Mouse (Mus musculus): ENCODE results near the gene Ckb. TPM values are rescaled to one million over a fixed set of nuclear protein-coding genes. Genes with fewer than 3 reads are reported as not detected.

Ckb gene
- total and polyA plus RNA-seq, 3 experiments, result 0.08 TPM; not detected in 2

- Histone ChIP-seq H3K9ac (ENCODE audit: control insufficient read depth, low read depth, low read length, poor library complexity, severe bottlenecking) (no peak overlapping the region), H3K9me3 (replicated peaks; ENCODE audit: insufficient read depth, low read length) (no peaks in the 10 kb centered on the region), H3K36me3 (ENCODE audit: control insufficient read depth in 1 of 2, insufficient read depth in 2 of 2, low read length in 2 of 2) (no peaks in the 10 kb centered on the region), H3K4me1 (ENCODE audit: control insufficient read depth in 1 of 2, insufficient read depth in 2 of 2, low read length in 2 of 2) (no peaks in the 10 kb centered on the region), H3K27ac (ENCODE audit: control insufficient read depth, low read depth, low read length) (no peak overlapping the region), H3K4me3 (ENCODE audit: control insufficient read depth in 1 of 2, insufficient read depth in 1 of 2, low read depth in 2 of 2, low read length in 2 of 2) (no peak overlapping the region), H3K27me3 (ENCODE audit: control insufficient read depth in 1 of 2, insufficient read depth in 2 of 2, low read length in 2 of 2) (no peaks in the 10 kb centered on the region), H3K79me2 (ENCODE audit: control insufficient read depth, insufficient read depth, low read length, poor library complexity) (no peaks in the 10 kb centered on the region)
- TF ChIP-seq USF1 (IDR thresholded peaks at IDR 0.05; ENCODE audit: low read depth, low read length), result no peak
- TF ChIP-seq TBP (IDR thresholded peaks at IDR 0.05; ENCODE audit: low read depth, low read length), result no peak
- no peak for TF ChIP-seq CHD2 (IDR thresholded peaks at IDR 0.05; ENCODE audit: low read length)
- TF ChIP-seq JUND (IDR thresholded peaks at IDR 0.05; ENCODE audit: low read depth, low read length), result no peak
- no peak for TF ChIP-seq MXI1 (IDR thresholded peaks at IDR 0.05; ENCODE audit: low read depth, low read length)
- no peak for TF ChIP-seq ELF1 (IDR thresholded peaks at IDR 0.05; ENCODE audit: low read depth, low read length)
- no peak for TF ChIP-seq MYB (IDR thresholded peaks at IDR 0.05; ENCODE audit: low read depth, low read length)
- 0 out of 2 replicates have a peak, but pooled peaks have one; percentile 38 for TF ChIP-seq SIN3A (IDR thresholded peaks at IDR 0.05; ENCODE audit: low read length)
- TF ChIP-seq MAFK (IDR thresholded peaks at IDR 0.05; ENCODE audit: borderline replicate concordance, low read depth, low read length), result no peak
- no peak for TF ChIP-seq MAX (IDR thresholded peaks at IDR 0.05; ENCODE audit: low read length)
- no peak for TF ChIP-seq RCOR1 (IDR thresholded peaks at IDR 0.05; ENCODE audit: low read depth, low read length)
- no peak for TF ChIP-seq NRF1 (IDR thresholded peaks at IDR 0.05; ENCODE audit: insufficient read depth, low read depth, low read length, poor library complexity, severe bottlenecking)
- no peak for TF ChIP-seq GABPA (IDR thresholded peaks at IDR 0.05; ENCODE audit: low read depth, low read length)
- TF ChIP-seq MYC (IDR thresholded peaks at IDR 0.05; ENCODE audit: low read depth, low read length), result no peak
- TF ChIP-seq ZNF384 (IDR thresholded peaks at IDR 0.05; ENCODE audit: low read depth, low read length), result peak; percentile 95
- no peak for TF ChIP-seq MAZ (IDR thresholded peaks at IDR 0.05; ENCODE audit: low read depth, low read length)
- no peak for TF ChIP-seq ZKSCAN1 (IDR thresholded peaks at IDR 0.05; ENCODE audit: low read depth, low read length)
- TF ChIP-seq EP300 (IDR thresholded peaks at IDR 0.05; ENCODE audit: low read depth in 1 of 2, low read length in 2 of 2), result no peak
- TF ChIP-seq POLR2A (IDR thresholded peaks at IDR 0.05; ENCODE audit: control insufficient read depth in 1 of 2, insufficient read depth in 1 of 2, low read depth in 1 of 2, low read length in 2 of 2, poor library complexity in 1 of 2), result no peak
- no peak for TF ChIP-seq ZMIZ1 (IDR thresholded peaks at IDR 0.05; ENCODE audit: low read depth, low read length)
- peak; percentile 90 for TF ChIP-seq SMC3 (IDR thresholded peaks at IDR 0.05; ENCODE audit: low read depth, low read length)
- TF ChIP-seq TCF12 (IDR thresholded peaks at IDR 0.05; ENCODE audit: low read depth, low read length), result no peak
- no peak for TF ChIP-seq USF2 (IDR thresholded peaks at IDR 0.05; ENCODE audit: borderline replicate concordance in 1 of 2, insufficient read depth in 1 of 2, low read depth in 1 of 2, low read length in 2 of 2)
- TF ChIP-seq GATA1 (IDR thresholded peaks at IDR 0.05; ENCODE audit: low read depth, low read length), result no peak
- TF ChIP-seq ETS1 (IDR thresholded peaks at IDR 0.05; ENCODE audit: low read depth, low read length), result no peak
- TF ChIP-seq CHD1 (IDR thresholded peaks at IDR 0.05; ENCODE audit: low read depth, low read length), result no peak
- TF ChIP-seq RAD21 (IDR thresholded peaks at IDR 0.05; ENCODE audit: low read depth, low read length), result peak; percentile 83
- TF ChIP-seq HCFC1 (IDR thresholded peaks at IDR 0.05; ENCODE audit: low read depth, low read length), result no peak
- TF ChIP-seq BHLHE40 (IDR thresholded peaks at IDR 0.05; ENCODE audit: borderline replicate concordance, low read depth, low read length), result no peak
- TF ChIP-seq E2F4 (IDR thresholded peaks at IDR 0.05; ENCODE audit: borderline replicate concordance, low read depth, low read length), result no peak
- no peak for TF ChIP-seq POLR2AphosphoS5 (IDR thresholded peaks at IDR 0.05; ENCODE audit: borderline replicate concordance, low read depth, low read length)
- TF ChIP-seq ZC3H11A (IDR thresholded peaks at IDR 0.05; ENCODE audit: low read depth, low read length), result peak; percentile 84
- no peak for TF ChIP-seq UBTF (IDR thresholded peaks at IDR 0.05; ENCODE audit: borderline replicate concordance, insufficient read depth, low read depth, low read length)
- no peak for TF ChIP-seq KAT2A (conservative IDR thresholded peaks at IDR 0.05; ENCODE audit: low read depth, low read length)
- peak; percentile 50 to 84 (median 65) for TF ChIP-seq CTCF (IDR thresholded peaks at IDR 0.05 in 2 of 3, conservative IDR thresholded peaks at IDR 0.05 in 1 of 3; ENCODE audit: control insufficient read depth in 1 of 3, insufficient read depth in 1 of 3, low read depth in 2 of 3, low read length in 3 of 3, poor library complexity in 1 of 3, severe bottlenecking in 1 of 3)
- TF ChIP-seq TAL1 (IDR thresholded peaks at IDR 0.05; ENCODE audit: low read length), result no peak
- no peak for TF ChIP-seq NELFE (IDR thresholded peaks at IDR 0.05; ENCODE audit: low read depth, low read length)
- TF ChIP-seq MEF2A (IDR thresholded peaks at IDR 0.05; ENCODE audit: extremely low read depth, insufficient replicate concordance, low read depth, low read length, poor library complexity, severe bottlenecking), result no peak
- TF ChIP-seq POLR2AphosphoS2 (IDR thresholded peaks at IDR 0.05; ENCODE audit: low read length), result no peak
- peak; percentile 71 for DNase-seq (ENCODE audit: low read depth, low spot score)
Measured at GRCm38 (mm10) chr12:111696239-111696638, 24.1 kb upstream of the Ckb start.
